Mouse (Mus musculus): ENCODE results near the gene Runx2. TPM values are rescaled to one million over a fixed set of nuclear protein-coding genes. Genes with fewer than 3 reads are reported as not detected.

Gene Runx2
- 0.41 and 0.55 TPM in 2 replicates for polyA plus RNA-seq (2015; fragmentation: Nextera tagmentation; extraction: Ambion mirVana)

- H3K4me2 ChIP-seq, result peak within 1 kb of the TSS; percentile 30
- H3K36me3 ChIP-seq, result no peaks in the 10 kb centered on the region
- 35% methylated on average over 3 of the region's 3 CpGs for WGBS
- no peak within 1 kb of the TSS for H3K4me3 ChIP-seq
- no peak for ATAC-seq (ENCODE audit: low FRiP score, low read depth)
- no peaks in the 10 kb centered on the region for H3K27me3 ChIP-seq
- H3K9me3 ChIP-seq, result no peaks in the 10 kb centered on the region
- no peak within 1 kb of the TSS for H3K27ac ChIP-seq (replicated peaks)
- peaks cover 5% of the 10 kb centered on the region; the same call in 1 of the 2 replicates for H3K4me1 ChIP-seq (replicated peaks)
- no peak within 1 kb of the TSS for H3K9ac ChIP-seq
These were observed at the start of gene Runx2 for GRCm38 (mm10) chr17:44814508-44815175. Runx2 (minus strand) TSS chr17:44814797.

DNA sequence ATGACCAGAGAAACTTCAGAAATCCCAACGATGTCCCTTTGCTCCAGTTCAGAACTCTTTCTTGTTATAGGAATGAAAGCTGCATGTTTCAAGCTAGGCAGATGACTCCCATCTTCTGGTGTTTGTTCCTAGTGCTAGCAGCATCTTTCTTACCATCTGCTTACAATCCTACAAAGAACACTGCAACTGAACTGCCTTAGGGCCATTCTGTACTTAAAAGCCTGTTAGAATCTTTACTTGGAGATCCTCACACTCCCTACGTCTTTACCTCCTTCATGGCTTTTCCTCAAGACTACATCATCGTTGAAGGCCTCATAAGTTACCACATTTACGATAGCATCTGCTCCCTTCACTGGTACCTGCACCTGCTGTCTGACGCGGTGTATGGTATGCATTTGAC, 48.6 kb upstream of the Runx2 start:
- Histone ChIP-seq H3K27me3 (no peaks in the 10 kb centered on the region), H3K4me3 (no peak overlapping the region), H3K27ac (replicated peaks) (no peak overlapping the region), H3K4me2 (no peak overlapping the region), H3K4me1 (replicated peaks) (no peaks in the 10 kb centered on the region), H3K36me3 (no peaks in the 10 kb centered on the region), H3K9me3 (no peaks in the 10 kb centered on the region), H3K9ac (no peak overlapping the region)
- WGBS, result 94% methylated on average over 6 of the region's 6 CpGs
- no peak for ATAC-seq (ENCODE audit: low FRiP score, low read depth)

DNA sequence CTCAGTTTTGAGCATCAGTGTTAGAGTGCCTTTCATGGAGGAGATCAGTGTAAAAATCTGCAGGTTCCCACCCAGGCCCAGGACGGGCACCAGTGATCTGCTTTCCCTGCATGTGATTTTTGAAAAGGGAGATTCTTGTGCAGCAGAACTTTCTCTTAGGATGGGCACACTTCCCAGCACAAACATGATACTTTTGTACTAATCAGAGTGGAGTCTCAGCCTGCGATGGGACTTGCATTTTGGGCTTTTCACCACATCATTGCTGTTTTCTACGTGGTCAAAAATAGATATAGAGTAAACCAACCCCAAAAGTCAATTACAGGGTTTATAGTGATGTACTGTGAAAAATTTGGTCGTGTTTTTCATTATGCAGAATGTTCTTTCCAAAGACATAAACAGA, 27.6 kb upstream of the Runx2 start:
- no peaks in the 10 kb centered on the region for H3K36me3 ChIP-seq
- 77% methylated on average over 4 of the region's 4 CpGs for WGBS
- H3K27ac ChIP-seq (replicated peaks), result no peak overlapping the region
- ATAC-seq (ENCODE audit: low FRiP score, low read depth), result no peak
- H3K4me2 ChIP-seq, result no peak overlapping the region
- H3K4me1 ChIP-seq (replicated peaks), result no peaks in the 10 kb centered on the region
- H3K9ac ChIP-seq, result no peak overlapping the region
- H3K4me3 ChIP-seq, result no peak overlapping the region
- no peaks in the 10 kb centered on the region for H3K27me3 ChIP-seq
- H3K9me3 ChIP-seq, result no peaks in the 10 kb centered on the region

DNA sequence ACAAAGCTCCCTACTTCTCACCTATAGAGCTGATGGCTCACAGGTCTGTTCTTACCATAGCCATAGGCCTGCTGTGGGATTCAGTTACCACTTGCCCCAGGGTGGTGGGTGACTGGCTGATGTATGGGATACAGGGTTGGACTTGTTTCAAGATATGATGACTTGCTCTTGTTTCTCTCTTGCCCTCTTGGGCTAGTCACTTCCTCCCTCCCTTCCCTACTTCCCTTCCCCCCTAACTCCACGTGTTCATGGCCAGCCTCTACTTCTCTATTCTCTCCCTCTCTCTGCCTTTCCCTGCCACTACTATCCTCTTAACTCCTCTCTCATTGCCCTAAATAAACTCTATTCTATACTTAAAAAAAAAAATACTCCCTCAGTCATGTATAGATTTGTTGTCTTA, 16.6 kb upstream of the Runx2 start:
- ATAC-seq (ENCODE audit: low FRiP score, low read depth), result no peak
- H3K27me3 ChIP-seq, result no peaks in the 10 kb centered on the region
- H3K9ac ChIP-seq, result no peak overlapping the region
- no peak overlapping the region for H3K4me3 ChIP-seq
- no peaks in the 10 kb centered on the region for H3K4me1 ChIP-seq (replicated peaks)
- WGBS, result 74% methylated on average over 1 of the region's 1 CpGs
- no peak overlapping the region for H3K4me2 ChIP-seq
- H3K36me3 ChIP-seq, result no peaks in the 10 kb centered on the region
- H3K27ac ChIP-seq (replicated peaks), result no peak overlapping the region
- no peaks in the 10 kb centered on the region for H3K9me3 ChIP-seq

GRCm38 (mm10) chr17:44829587-44829986, 15.0 kb upstream of the Runx2 start:
- no peak overlapping the region for H3K27ac ChIP-seq (replicated peaks)
- no peak overlapping the region for H3K9ac ChIP-seq
- no peaks in the 10 kb centered on the region for H3K4me1 ChIP-seq (replicated peaks)
- no peak overlapping the region for H3K4me3 ChIP-seq
- H3K9me3 ChIP-seq, result no peaks in the 10 kb centered on the region
- no peaks in the 10 kb centered on the region for H3K27me3 ChIP-seq
- ATAC-seq (ENCODE audit: low FRiP score, low read depth), result no peak
- no peaks in the 10 kb centered on the region for H3K36me3 ChIP-seq
- 94% methylated on average over 3 of the region's 3 CpGs for WGBS
- H3K4me2 ChIP-seq, result no peak overlapping the region

GRCm38 (mm10) chr17:44827964-44828363, 13.4 kb upstream of the Runx2 start:
- H3K9me3 ChIP-seq, result no peaks in the 10 kb centered on the region
- ATAC-seq (ENCODE audit: low FRiP score, low read depth), result no peak
- no peaks in the 10 kb centered on the region for H3K4me1 ChIP-seq (replicated peaks)
- H3K36me3 ChIP-seq, result no peaks in the 10 kb centered on the region
- H3K9ac ChIP-seq, result no peak overlapping the region
- H3K27ac ChIP-seq (replicated peaks), result no peak overlapping the region
- no peaks in the 10 kb centered on the region for H3K27me3 ChIP-seq
- 91% methylated on average over 4 of the region's 4 CpGs for WGBS
- no peak overlapping the region for H3K4me2 ChIP-seq
- H3K4me3 ChIP-seq, result no peak overlapping the region

DNA sequence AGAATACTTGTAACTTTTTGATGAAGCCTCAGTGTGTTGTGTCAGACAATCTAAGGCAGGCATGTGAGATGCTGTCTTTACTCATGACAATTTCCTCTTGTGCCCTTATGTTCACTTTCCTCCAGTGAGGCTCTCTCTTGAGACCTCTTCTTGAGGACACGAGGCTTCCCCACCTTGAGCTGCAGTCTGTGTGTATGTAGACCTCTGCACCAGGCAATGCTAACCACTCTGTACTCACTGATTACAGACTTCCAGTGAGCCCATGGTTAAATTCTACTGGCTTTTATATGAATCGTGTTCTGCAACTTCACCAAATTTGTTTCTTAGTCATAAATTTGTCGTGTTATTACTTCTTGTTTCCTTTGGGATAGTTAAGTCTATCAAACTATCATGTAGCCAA, 12.5 kb upstream of the Runx2 start:
- H3K4me3 ChIP-seq, result no peak overlapping the region
- H3K4me2 ChIP-seq, result no peak overlapping the region
- WGBS, result 88% methylated on average over 3 of the region's 3 CpGs
- no peak overlapping the region for H3K27ac ChIP-seq (replicated peaks)
- H3K36me3 ChIP-seq, result no peaks in the 10 kb centered on the region
- H3K9ac ChIP-seq, result no peak overlapping the region
- H3K27me3 ChIP-seq, result no peaks in the 10 kb centered on the region
- ATAC-seq (ENCODE audit: low FRiP score, low read depth), result no peak
- H3K9me3 ChIP-seq, result no peaks in the 10 kb centered on the region
- H3K4me1 ChIP-seq (replicated peaks), result no peaks in the 10 kb centered on the region

DNA sequence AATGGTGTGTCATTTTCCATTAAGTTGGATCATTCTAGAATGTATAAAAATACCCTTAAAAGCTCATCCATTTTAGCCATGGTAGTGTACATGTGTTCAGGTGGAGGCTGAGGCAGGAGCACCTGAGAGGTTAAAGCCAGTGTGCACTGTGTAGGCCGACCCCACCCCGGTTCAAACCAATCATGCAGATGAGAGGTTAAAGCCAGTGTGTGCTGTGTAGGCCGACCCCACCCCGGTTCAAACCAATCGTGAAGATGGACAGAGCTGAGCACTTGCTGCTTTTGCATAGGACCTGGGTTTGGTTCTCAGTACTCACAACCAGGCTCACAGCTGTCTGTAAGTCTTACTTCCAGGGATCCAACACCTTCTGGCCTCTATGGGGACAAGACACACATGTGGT, 7.3 kb upstream of the Runx2 start:
- 93% methylated on average over 5 of the region's 5 CpGs for WGBS
- no peak overlapping the region for H3K27ac ChIP-seq (replicated peaks)

GRCm38 (mm10) chr17:44819816-44820215, 5.2 kb upstream of the Runx2 start:
- ATAC-seq (ENCODE audit: low FRiP score, low read depth), result no peak
- no peak overlapping the region for H3K9ac ChIP-seq
- no peaks in the 10 kb centered on the region for H3K9me3 ChIP-seq
- H3K4me1 ChIP-seq (replicated peaks), result peaks cover 5% of the 10 kb centered on the region; the same call in 1 of the 2 replicates
- no peak overlapping the region for H3K27ac ChIP-seq (replicated peaks)
- 67% methylated on average over 4 of the region's 4 CpGs for WGBS
- H3K4me2 ChIP-seq, result no peak overlapping the region
- H3K36me3 ChIP-seq, result no peaks in the 10 kb centered on the region
- H3K27me3 ChIP-seq, result no peaks in the 10 kb centered on the region
- H3K4me3 ChIP-seq, result no peak overlapping the region

More for the DNA sequence above, 7.3 kb upstream of the Runx2 start:
- H3K9me3 ChIP-seq, result no peaks in the 10 kb centered on the region
- no peak for ATAC-seq (ENCODE audit: low FRiP score, low read depth)
- H3K27me3 ChIP-seq, result no peaks in the 10 kb centered on the region
- no peak overlapping the region for H3K4me2 ChIP-seq
- H3K9ac ChIP-seq, result no peak overlapping the region
- no peak overlapping the region for H3K4me3 ChIP-seq
- H3K36me3 ChIP-seq, result no peaks in the 10 kb centered on the region
- no peaks in the 10 kb centered on the region for H3K4me1 ChIP-seq (replicated peaks)

DNA sequence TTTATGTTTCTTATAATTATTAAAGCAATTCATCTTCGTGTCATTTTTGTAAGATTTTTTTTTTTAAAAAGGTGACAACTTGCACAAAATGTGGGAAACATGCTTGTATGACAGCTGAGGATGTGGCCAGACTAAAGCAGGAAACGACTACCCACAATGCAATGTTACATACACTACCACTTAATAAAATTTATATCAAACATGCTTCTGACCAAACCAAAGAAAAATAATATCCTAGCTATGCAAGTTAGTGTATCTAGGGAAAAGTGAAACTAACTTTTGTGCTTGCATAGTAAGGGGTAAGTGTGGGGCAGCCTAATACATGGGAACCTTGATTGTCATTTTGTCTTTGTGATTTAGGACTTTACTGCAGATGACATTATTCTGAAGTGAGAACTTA, 4.2 kb upstream of the Runx2 start:
- Histone ChIP-seq H3K4me2 (no peak overlapping the region), H3K4me3 (no peak overlapping the region), H3K4me1 (replicated peaks) (peaks cover 5% of the 10 kb centered on the region; the same call in 1 of the 2 replicates), H3K9ac (no peak overlapping the region), H3K36me3 (no peaks in the 10 kb centered on the region), H3K27ac (replicated peaks) (no peak overlapping the region), H3K27me3 (no peaks in the 10 kb centered on the region), H3K9me3 (no peaks in the 10 kb centered on the region)
- WGBS, result 91% methylated on average over 2 of the region's 2 CpGs
- ATAC-seq (ENCODE audit: low FRiP score, low read depth), result no peak

DNA sequence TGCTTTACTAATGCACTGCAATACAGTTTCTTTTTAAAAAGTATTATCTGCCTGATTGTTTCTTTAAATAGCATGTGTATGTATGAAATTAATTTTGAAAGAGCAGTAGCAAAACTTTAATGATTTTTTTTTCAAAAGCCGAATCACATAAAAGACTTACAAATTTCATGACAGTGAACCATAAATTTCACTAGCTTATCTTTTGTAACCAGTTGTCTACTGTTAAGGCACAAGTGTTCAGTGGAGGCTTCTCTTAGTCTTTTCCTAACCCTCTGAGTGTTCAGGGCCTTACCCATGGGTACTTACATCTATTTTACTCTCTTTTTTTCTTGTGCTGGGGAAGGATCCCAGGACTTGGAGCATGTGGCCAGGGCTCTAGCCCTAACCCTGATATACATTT, 7.6 kb downstream of the Runx2 start:
- 86% methylated on average over 1 of the region's 1 CpGs for WGBS
- H3K36me3 ChIP-seq, result no peaks in the 10 kb centered on the region
- no peaks in the 10 kb centered on the region for H3K4me1 ChIP-seq (replicated peaks)
- H3K9ac ChIP-seq, result no peak overlapping the region
- H3K4me2 ChIP-seq, result no peak overlapping the region
- H3K27me3 ChIP-seq, result no peaks in the 10 kb centered on the region
- no peaks in the 10 kb centered on the region for H3K9me3 ChIP-seq
- no peak overlapping the region for H3K27ac ChIP-seq (replicated peaks)
- ATAC-seq (ENCODE audit: low FRiP score, low read depth), result no peak
- H3K4me3 ChIP-seq, result no peak overlapping the region

DNA sequence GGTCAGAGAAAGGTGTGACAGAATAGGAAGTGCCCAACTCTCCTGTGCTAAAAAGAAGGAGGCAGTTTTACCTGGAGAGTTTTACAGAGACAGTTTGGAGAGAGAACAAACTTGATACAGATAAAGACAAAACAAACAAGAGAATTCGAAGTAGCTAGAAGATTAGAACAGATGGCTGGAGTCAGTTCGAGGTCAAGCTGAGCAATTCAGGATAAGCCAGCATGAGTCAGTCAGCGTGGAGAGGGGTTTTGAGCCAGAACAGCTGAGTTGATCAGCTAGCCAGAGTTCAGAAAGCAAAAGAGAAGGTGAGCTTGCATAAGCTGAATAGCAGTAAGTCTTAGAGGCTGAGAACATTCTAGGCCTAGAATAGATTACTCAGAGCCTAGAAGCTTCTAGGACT, 17.3 kb downstream of the Runx2 start:
- peaks cover 2% of the 10 kb centered on the region; the same call in 1 of the 2 replicates for H3K36me3 ChIP-seq
- H3K27ac ChIP-seq (replicated peaks), result no peak overlapping the region
- 58% methylated on average over 3 of the region's 3 CpGs for WGBS
- ATAC-seq (ENCODE audit: low FRiP score, low read depth), result no peak
- H3K4me3 ChIP-seq, result no peak overlapping the region
- no peak overlapping the region for H3K9ac ChIP-seq
- no peak overlapping the region for H3K4me2 ChIP-seq
- no peaks in the 10 kb centered on the region for H3K4me1 ChIP-seq (replicated peaks)
- no peaks in the 10 kb centered on the region for H3K27me3 ChIP-seq
- H3K9me3 ChIP-seq, result no peaks in the 10 kb centered on the region
